Mouse (Mus musculus) CD8-positive naive resting alpha-beta T cell, adult 57 days (primary cell): ENCODE data around the gene Pcnx4. TPM values are rescaled to one million over a fixed set of nuclear protein-coding genes. Genes with fewer than 3 reads are reported as not detected.

ENCODE experiments used
- total RNA-seq: library from RNA; stranded (reverse); gene quantifications from one replicate; pipeline ENCODE4 v1.2.4, GENCODE M21; 2023

Gene Pcnx4
- 4.9 TPM for total RNA-seq

GRCm38 (mm10) chr12:72536021-72536597 lies at the start of gene Pcnx4:
TSS of gene Pcnx4 (plus strand) at chr12:72536383.

Other genes starting within 250 kb of the Pcnx4 start
- 0.55 TPM for gene Rtn1, start 127.3 kb upstream of the Pcnx4 start, total RNA-seq
- gene Lrrc9, start 94.5 kb upstream of the Pcnx4 start, total RNA-seq = 0.34 TPM
- gene Gm4756, start 113.3 kb downstream of the Pcnx4 start, total RNA-seq = not detected
- 23.4 TPM for gene Dhrs7, start 128.5 kb downstream of the Pcnx4 start, total RNA-seq
- 132 TPM for gene Ppm1a, start 221.1 kb downstream of the Pcnx4 start, total RNA-seq